Mouse (Mus musculus) lung, embryonic 16.5 days (tissue): Measurements from ENCODE around the gene Zfp979. TPM values are rescaled to one million over a fixed set of nuclear protein-coding genes. Genes with fewer than 3 reads are reported as not detected.
A peak's percentile ranks its signal among the peaks of the same experiment; 100 is the strongest.
"Not testable (repeated sequence)": the region's sequence is repeated elsewhere in the genome, so short reads cannot be mapped to it uniquely, and the experiment has no call there.

Experiments
- ATAC-seq: fragments of 200-750 bp; cut with Nextera tagmentation; 2 replicates; pipeline ENCODE4 v1.8.0; 2017; ENCODE audit warnings: low read depth, mild to moderate bottlenecking, moderate library complexity
- H3K27ac ChIP-seq: fragments of 300-500 bp; sonication (generic); 2 replicates; pipeline ENCODE4 v1.5.1; 2014; ENCODE audit warnings: mild to moderate bottlenecking, control low read depth, low read length
- H3K27me3 ChIP-seq: fragments of 300-500 bp; sonication (generic); 2 replicates; pipeline ENCODE4 v1.6.1; 2014; ENCODE audit warnings: low read depth, low read length, mixed read lengths; ENCODE audit not compliant: control insufficient read depth, insufficient read depth
- H3K36me3 ChIP-seq: fragments of 300-500 bp; sonication (generic); 2 replicates; pipeline ENCODE4 v1.6.1; 2014; ENCODE audit warnings: low read length; ENCODE audit not compliant: control insufficient read depth, insufficient read depth
- H3K4me1 ChIP-seq: fragments of 300-500 bp; sonication (generic); replicated peaks from 2 replicates; pipeline ENCODE4 v1.6.1; 2014; ENCODE audit warnings: low read length, mixed read lengths; ENCODE audit not compliant: control insufficient read depth, insufficient read depth
- H3K4me2 ChIP-seq: fragments of 300-500 bp; sonication (generic); 2 replicates; pipeline ENCODE4 v1.6.1; 2014; ENCODE audit warnings: low read depth, low read length, control low read depth
- H3K4me3 ChIP-seq: fragments of 300-500 bp; sonication (generic); 2 replicates; pipeline ENCODE4 v1.5.1; 2014; ENCODE audit warnings: mild to moderate bottlenecking, low read length, control low read depth
- H3K9ac ChIP-seq: fragments of 300-500 bp; sonication (generic); 2 replicates; pipeline ENCODE4 v1.6.1; 2014; ENCODE audit warnings: low read length, control low read depth
- H3K9me3 ChIP-seq: fragments of 300-500 bp; sonication (generic); 2 replicates; pipeline ENCODE4 v1.6.1; 2016; ENCODE audit warnings: low read length; ENCODE audit not compliant: control insufficient read depth
- WGBS: fragments of 180-500 bp; shearing (Covaris S2); extraction: QIAGEN DNeasy Blood & Tissue Kit; methylation state at CpG from one replicate; pipeline ENCODE4 v1.1.7; 2014; 5-methylcytosine and 5-hydroxymethylcytosine counted together
- polyA plus RNA-seq: library from polyadenylated mRNA; unstranded; fragments of >200 nt; fragmentation: Nextera tagmentation; extraction: Ambion mirVana; gene quantifications from 2 replicates; pipeline ENCODE4 v1.2.1, GENCODE M21; 2015

Zfp979 gene
- 3.4 and 4.9 TPM in 2 replicates for polyA plus RNA-seq

- H3K9ac ChIP-seq, H3K9me3 ChIP-seq, H3K27ac ChIP-seq, H3K4me3 ChIP-seq, H3K4me1 ChIP-seq, H3K4me2 ChIP-seq, ATAC-seq, H3K27me3 ChIP-seq, H3K36me3 ChIP-seq: not testable (repeated sequence)
- WGBS: no CpG with 5 or more reads among the region's 6 CpGs
Measured at GRCm38 (mm10) chr4:147642413-147642812, at the start of gene Zfp979. Gene Zfp979, minus strand, starts transcription at chr4:147642513.

- H3K4me3 ChIP-seq, H3K4me2 ChIP-seq, H3K9ac ChIP-seq, H3K36me3 ChIP-seq, H3K4me1 ChIP-seq, H3K27me3 ChIP-seq, H3K9me3 ChIP-seq, H3K27ac ChIP-seq, ATAC-seq: not testable (repeated sequence)
- WGBS: 83% methylated on average over 4 of the region's 5 CpGs
Measured at GRCm38 (mm10) chr4:147655245-147655644, 12.9 kb upstream of the Zfp979 start.

GRCm38 (mm10) chr4:147647407-147647806 lies 5.1 kb upstream of the Zfp979 start:
- not testable (repeated sequence) for H3K9ac ChIP-seq, H3K4me2 ChIP-seq, H3K9me3 ChIP-seq, H3K27ac ChIP-seq, H3K4me3 ChIP-seq, H3K27me3 ChIP-seq, ATAC-seq, H3K36me3 ChIP-seq, H3K4me1 ChIP-seq
- WGBS: no CpG with 5 or more reads among the region's 3 CpGs

GRCm38 (mm10) chr4:147641932-147642331 lies 381 bp downstream of the Zfp979 start:
- not testable (repeated sequence) for H3K27ac ChIP-seq, H3K4me1 ChIP-seq, ATAC-seq, H3K4me3 ChIP-seq, H3K4me2 ChIP-seq, H3K9me3 ChIP-seq, H3K9ac ChIP-seq, H3K36me3 ChIP-seq, H3K27me3 ChIP-seq
- WGBS: 47% methylated on average over 2 of the region's 3 CpGs

GRCm38 (mm10) chr4:147633818-147634262 lies 8.5 kb downstream of the Zfp979 start:
- H3K36me3 ChIP-seq, H3K4me2 ChIP-seq, H3K4me1 ChIP-seq, H3K27me3 ChIP-seq, H3K9me3 ChIP-seq, H3K9ac ChIP-seq, H3K4me3 ChIP-seq, H3K27ac ChIP-seq: not testable (repeated sequence)
- ATAC-seq: peak; percentile 52; the same call in 1 of the 2 replicates
- WGBS: no CpG with 5 or more reads among the region's 2 CpGs

- not testable (repeated sequence) for H3K4me2 ChIP-seq, H3K4me1 ChIP-seq, H3K9ac ChIP-seq, H3K36me3 ChIP-seq, H3K9me3 ChIP-seq, H3K27me3 ChIP-seq, H3K27ac ChIP-seq, H3K4me3 ChIP-seq, ATAC-seq
- WGBS: 79% methylated on average over 6 of the region's 6 CpGs
Measured at GRCm38 (mm10) chr4:147606511-147606910, 35.8 kb downstream of the Zfp979 start.

- no peak overlapping the region for H3K4me3 ChIP-seq
- 73% methylated on average over 4 of the region's 4 CpGs for WGBS
Measured at GRCm38 (mm10) chr4:147605521-147605920, 36.8 kb downstream of the Zfp979 start.

GRCm38 (mm10) chr4:147603806-147604205 lies 38.5 kb downstream of the Zfp979 start:
- Histone ChIP-seq H3K27me3 (no peaks in the 10 kb centered on the region), H3K9me3 (peaks cover 12% of the 10 kb centered on the region; the same call in 1 of the 2 replicates), H3K36me3 (no peaks in the 10 kb centered on the region), H3K4me3 (no peak overlapping the region), H3K27ac (no peak overlapping the region), H3K4me1 (no peaks in the 10 kb centered on the region), H3K9ac (no peak overlapping the region), H3K4me2 (no peak overlapping the region)
- no peak for ATAC-seq
- 63% methylated on average over 4 of the region's 4 CpGs for WGBS

More at GRCm38 (mm10) chr4:147605521-147605920, 36.8 kb downstream of the Zfp979 start:
- H3K36me3 ChIP-seq: no peaks in the 10 kb centered on the region
- no peak overlapping the region for H3K27ac ChIP-seq
- H3K4me2 ChIP-seq: no peak overlapping the region
- H3K9me3 ChIP-seq: peaks cover 6% of the 10 kb centered on the region; the same call in 1 of the 2 replicates
- no peaks in the 10 kb centered on the region for H3K27me3 ChIP-seq
- H3K9ac ChIP-seq: no peak overlapping the region
- ATAC-seq: no peak
- H3K4me1 ChIP-seq: no peaks in the 10 kb centered on the region

GRCm38 (mm10) chr4:147601881-147602280 lies 40.4 kb downstream of the Zfp979 start:
- H3K4me1 ChIP-seq: no peaks in the 10 kb centered on the region
- H3K36me3 ChIP-seq: no peaks in the 10 kb centered on the region
- no peak overlapping the region for H3K9ac ChIP-seq
- no peak overlapping the region for H3K27ac ChIP-seq
- no peak overlapping the region for H3K4me2 ChIP-seq
- WGBS: 21% methylated on average over 1 of the region's 1 CpGs
- no peak overlapping the region for H3K4me3 ChIP-seq
- peaks cover 21% of the 10 kb centered on the region for H3K9me3 ChIP-seq
- ATAC-seq: no peak
- H3K27me3 ChIP-seq: no peaks in the 10 kb centered on the region

- no peaks in the 10 kb centered on the region for H3K4me1 ChIP-seq
- WGBS: 52% methylated on average over 2 of the region's 2 CpGs
- peaks cover 23% of the 10 kb centered on the region for H3K9me3 ChIP-seq
- no peaks in the 10 kb centered on the region for H3K27me3 ChIP-seq
- H3K27ac ChIP-seq: no peak overlapping the region
- H3K36me3 ChIP-seq: no peaks in the 10 kb centered on the region
- H3K4me3 ChIP-seq: no peak overlapping the region
- no peak overlapping the region for H3K4me2 ChIP-seq
- H3K9ac ChIP-seq: no peak overlapping the region
- no peak for ATAC-seq
Measured at GRCm38 (mm10) chr4:147598831-147599230, 43.5 kb downstream of the Zfp979 start.
